Mouse (Mus musculus): ENCODE data around the gene Tgm1. TPM values are rescaled to one million over a fixed set of nuclear protein-coding genes. Genes with fewer than 3 reads are reported as not detected.
"Not testable (repeated sequence)": the region's sequence is repeated elsewhere in the genome, so short reads cannot be mapped to it uniquely, and the experiment has no call there.

The Tgm1 gene
- not detected for total RNA-seq (2021)
- long read RNA-seq, experiment 1: 0 reads
- long read RNA-seq, experiment 2: 0 reads

GRCm38 (mm10) chr14:55713729-55714122, at the start of gene Tgm1:
Tgm1 (minus strand) TSS chr14:55713926.
- H3K4me3 ChIP-seq: no peak within 1 kb of the TSS
- intact Hi-C loops (cut with DNase I): no loop called here
- DNase-seq (ENCODE audit: extremely low spot score in 1 of 2, low spot score in 2 of 2): no peak
- TF ChIP-seq CTCF (IDR thresholded peaks at IDR 0.05): no peak
- H3K27ac ChIP-seq: no peak within 1 kb of the TSS

GRCm38 (mm10) chr14:55763166-55763565, 49.4 kb upstream of the Tgm1 start:
- Histone ChIP-seq H3K4me3 (no peak overlapping the region), H3K27ac (0 out of 2 replicates have a peak overlapping the region, but pooled peaks have one; percentile 8)
- no peak for DNase-seq (ENCODE audit: extremely low spot score in 1 of 2, low spot score in 2 of 2)
- intact Hi-C loops (cut with DNase I): loop anchor here (5.0 kb wide), 1 partner anchor 139 kb away; the partner anchor contains the start of gene Sdr39u1
- no peak for TF ChIP-seq CTCF (IDR thresholded peaks at IDR 0.05)

GRCm38 (mm10) chr14:55762001-55762821, 48.5 kb upstream of the Tgm1 start:
- Histone ChIP-seq H3K4me3 (peak overlapping the region; percentile 53), H3K27ac (peak overlapping the region; percentile 25)
- intact Hi-C loops (cut with DNase I): loop anchor here (5.0 kb wide), 1 partner anchor 140 kb away; the partner anchor contains the start of gene Sdr39u1
- TF ChIP-seq CTCF (IDR thresholded peaks at IDR 0.05): peak; percentile 54
- DNase-seq (ENCODE audit: extremely low spot score in 1 of 2, low spot score in 2 of 2): peak; percentile 25 to 40

GRCm38 (mm10) chr14:55761163-55761562, 47.4 kb upstream of the Tgm1 start, which contains the start of gene Ltb4r2:
Ltb4r2 (plus strand) TSS chr14:55761428.
- intact Hi-C loops (cut with DNase I): loop anchor here (5.0 kb wide), 1 partner anchor 141 kb away; the partner anchor contains the start of gene Sdr39u1
- no peak for TF ChIP-seq CTCF (IDR thresholded peaks at IDR 0.05)
- H3K27ac ChIP-seq: peak within 1 kb of the TSS; percentile 25

DNA sequence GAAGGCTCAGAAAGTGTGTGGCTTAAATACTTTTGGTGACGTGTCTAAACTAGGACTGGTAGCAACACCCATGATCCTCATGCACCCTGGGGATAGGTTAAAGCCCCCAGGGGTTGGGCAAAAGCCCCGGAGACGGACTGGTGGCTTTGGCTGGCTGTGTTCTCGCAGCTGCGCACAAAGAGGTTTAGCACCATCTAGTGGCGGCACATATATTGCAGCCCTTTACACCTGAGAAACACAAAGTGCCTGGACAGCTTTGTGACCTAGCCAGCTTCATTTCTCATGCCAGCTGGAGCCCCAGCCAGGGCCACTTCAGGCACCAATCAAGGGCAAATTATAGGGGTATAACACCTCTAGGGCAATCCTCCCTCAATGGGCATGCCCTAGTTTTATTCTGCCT, 46.4 kb upstream of the Tgm1 start:
- TF ChIP-seq CTCF (IDR thresholded peaks at IDR 0.05): peak; percentile 81
- intact Hi-C loops (cut with DNase I): loop anchor here (5.0 kb wide), 1 partner anchor 142 kb away; the partner anchor contains the start of gene Sdr39u1
- not testable (repeated sequence) for H3K27ac ChIP-seq
- DNase-seq (ENCODE audit: extremely low spot score in 1 of 2, low spot score in 2 of 2): peak; percentile 79 to 85
- H3K4me3 ChIP-seq: peak overlapping the region; percentile 21

More at GRCm38 (mm10) chr14:55761163-55761562, 47.4 kb upstream of the Tgm1 start, which contains the start of gene Ltb4r2:
- peak within 1 kb of the TSS; percentile 53 for H3K4me3 ChIP-seq
- no peak for DNase-seq (ENCODE audit: extremely low spot score in 1 of 2, low spot score in 2 of 2)

DNA sequence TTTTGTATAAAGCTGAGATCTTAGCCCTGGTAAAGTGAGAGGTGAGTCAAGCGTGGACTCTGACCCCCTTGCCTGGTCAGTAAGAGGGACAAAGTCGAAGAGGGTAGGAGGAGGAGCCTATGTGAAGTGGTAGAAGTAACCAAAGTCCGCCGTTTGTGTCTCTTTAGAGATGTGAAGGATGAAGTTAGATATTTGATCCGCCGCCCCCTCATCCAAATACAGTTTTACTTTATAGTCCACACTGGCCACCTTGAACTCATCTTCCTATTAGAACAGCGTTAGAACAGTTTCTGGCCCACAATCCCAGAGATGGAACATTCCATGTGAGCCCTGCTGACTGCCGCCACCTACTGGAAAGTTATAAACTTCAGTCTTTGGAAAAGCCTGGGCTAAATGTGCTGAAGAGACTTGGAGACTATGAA, 44.6 kb upstream of the Tgm1 start, which contains the start of gene Cideb:
Cideb (minus strand) TSS at position 96 of the 422 bp plus-strand sequence.
- no peak within 1 kb of the TSS for H3K27ac ChIP-seq
- TF ChIP-seq CTCF (IDR thresholded peaks at IDR 0.05): peak; percentile 70
- intact Hi-C loops (cut with DNase I): no loop called here
- no peak for DNase-seq (ENCODE audit: extremely low spot score in 1 of 2, low spot score in 2 of 2)
- H3K4me3 ChIP-seq: no peak within 1 kb of the TSS

- no peak overlapping the region for H3K4me3 ChIP-seq
- intact Hi-C loops (cut with DNase I): no loop called here
- TF ChIP-seq CTCF (IDR thresholded peaks at IDR 0.05): no peak
Measured at GRCm38 (mm10) chr14:55757566-55757965, 43.8 kb upstream of the Tgm1 start.

DNA sequence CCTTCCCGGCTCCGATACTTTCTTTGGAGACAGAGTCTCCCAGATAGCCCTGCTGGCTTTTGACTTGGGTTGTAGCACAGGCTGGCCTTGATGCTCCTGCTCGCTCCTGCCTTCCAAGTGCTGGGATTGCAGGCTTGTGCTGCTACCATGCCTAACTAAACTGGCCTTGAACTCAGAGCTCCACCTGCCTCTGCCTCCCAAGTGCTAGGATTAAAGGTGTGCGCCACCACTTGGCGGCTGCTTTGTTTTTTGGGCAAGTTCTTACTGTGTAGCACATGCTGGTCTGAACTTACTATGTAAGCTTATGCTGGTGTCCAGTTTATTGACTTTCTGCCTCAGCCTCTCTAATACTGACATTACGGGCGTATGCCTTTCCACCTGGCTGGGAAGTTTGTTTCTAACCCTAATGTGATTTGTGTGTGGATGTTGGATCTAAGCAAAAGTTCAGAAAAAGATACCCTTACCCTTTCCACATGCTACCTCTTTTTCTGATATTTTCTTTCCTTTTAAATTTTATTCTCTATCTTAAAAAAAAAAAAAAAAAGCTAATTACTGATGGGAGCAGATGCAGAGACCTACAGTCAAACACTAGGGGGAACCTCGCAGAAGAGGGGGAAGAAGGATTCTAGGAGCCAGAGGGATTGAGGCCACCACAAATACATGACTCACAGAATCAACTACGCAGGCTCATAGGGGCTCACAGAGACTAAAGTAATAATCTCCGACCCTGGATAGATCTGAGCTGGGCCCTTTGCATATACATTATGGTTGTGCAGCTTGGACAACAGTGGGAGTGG, 33.5 kb upstream of the Tgm1 start:
- no peak overlapping the region for H3K4me3 ChIP-seq
- intact Hi-C loops (cut with DNase I): no loop called here
- no peak for DNase-seq (ENCODE audit: extremely low spot score in 1 of 2, low spot score in 2 of 2)
- H3K27ac ChIP-seq: no peak overlapping the region
- TF ChIP-seq CTCF (IDR thresholded peaks at IDR 0.05): no peak; the same call in 1 of the 2 replicates

More at GRCm38 (mm10) chr14:55757566-55757965, 43.8 kb upstream of the Tgm1 start:
- H3K27ac ChIP-seq: no peak overlapping the region
- DNase-seq (ENCODE audit: extremely low spot score in 1 of 2, low spot score in 2 of 2): no peak

GRCm38 (mm10) chr14:55745861-55746237, 32.1 kb upstream of the Tgm1 start:
- no peak for DNase-seq (ENCODE audit: extremely low spot score in 1 of 2, low spot score in 2 of 2)
- intact Hi-C loops (cut with DNase I): loop anchor here (2.0 kb wide), 1 partner anchor 23 kb away; the partner anchor contains the start of gene Rabggta
- Histone ChIP-seq H3K27ac (peak overlapping the region; percentile 32; the same call in 1 of the 2 replicates), H3K4me3 (peak overlapping the region; percentile 82)
- TF ChIP-seq CTCF (IDR thresholded peaks at IDR 0.05): no peak

DNA sequence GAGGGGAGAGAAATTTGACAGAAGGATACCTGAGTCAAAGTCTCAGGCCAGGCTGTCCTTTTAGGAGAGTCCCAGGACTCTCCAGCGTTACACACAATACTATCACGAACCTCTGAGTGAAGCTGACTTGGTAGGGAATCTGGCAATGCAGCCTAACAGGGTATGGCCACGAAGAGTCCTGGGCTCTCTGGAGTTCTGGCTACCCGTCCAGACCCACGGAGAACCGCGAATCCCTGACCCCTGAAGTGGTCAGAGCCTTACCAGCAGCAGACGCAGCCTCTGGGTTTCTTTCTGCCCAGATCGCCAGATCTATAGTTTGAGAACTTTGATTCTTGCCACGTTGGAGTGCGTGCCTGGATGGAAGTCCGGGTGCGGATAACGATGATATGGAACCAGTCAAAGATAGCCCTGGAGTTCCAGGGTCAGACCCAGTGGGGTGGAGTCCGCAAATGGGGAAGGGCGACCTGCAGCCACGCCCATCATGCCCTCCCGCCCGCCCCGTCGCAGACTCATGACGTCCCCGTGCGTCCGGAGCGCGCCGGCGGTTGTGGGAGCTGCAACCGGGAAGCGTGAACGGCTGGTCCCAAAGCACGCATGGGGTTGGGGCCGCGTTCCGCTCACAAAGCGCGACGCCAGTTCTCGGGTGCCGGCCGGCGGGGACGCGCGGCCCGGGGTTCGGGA, 31.6 kb upstream of the Tgm1 start, which contains the start of the genes Dhrs1 and Nop9:
Dhrs1 (minus strand) TSS at position 511 of the 681 bp plus-strand sequence.
Nop9 (plus strand) TSS at position 514 of the 681 bp plus-strand sequence.
- peak; percentile 84 to 90 for DNase-seq (ENCODE audit: extremely low spot score in 1 of 2, low spot score in 2 of 2)
- H3K27ac ChIP-seq: peak within 1 kb of the TSS; percentile 69
- peak within 1 kb of the TSS; percentile 82 for H3K4me3 ChIP-seq
- intact Hi-C loops (cut with DNase I): loop anchor here (2.0 kb wide), 1 partner anchor 23 kb away; the partner anchor contains the start of gene Rabggta
- TF ChIP-seq CTCF (IDR thresholded peaks at IDR 0.05): no peak; the same call in none of the 2 replicates

Data from left cerebral cortex, adult 2 months (tissue).